Mouse (Mus musculus): ENCODE measurements at regions not wholly inside any gene's neighbourhood (a gene's known extent, or its start where the extent isn't known, plus 50 kb on each side); places are given as distances from the start of the nearest gene placed in this dataset.

DNA sequence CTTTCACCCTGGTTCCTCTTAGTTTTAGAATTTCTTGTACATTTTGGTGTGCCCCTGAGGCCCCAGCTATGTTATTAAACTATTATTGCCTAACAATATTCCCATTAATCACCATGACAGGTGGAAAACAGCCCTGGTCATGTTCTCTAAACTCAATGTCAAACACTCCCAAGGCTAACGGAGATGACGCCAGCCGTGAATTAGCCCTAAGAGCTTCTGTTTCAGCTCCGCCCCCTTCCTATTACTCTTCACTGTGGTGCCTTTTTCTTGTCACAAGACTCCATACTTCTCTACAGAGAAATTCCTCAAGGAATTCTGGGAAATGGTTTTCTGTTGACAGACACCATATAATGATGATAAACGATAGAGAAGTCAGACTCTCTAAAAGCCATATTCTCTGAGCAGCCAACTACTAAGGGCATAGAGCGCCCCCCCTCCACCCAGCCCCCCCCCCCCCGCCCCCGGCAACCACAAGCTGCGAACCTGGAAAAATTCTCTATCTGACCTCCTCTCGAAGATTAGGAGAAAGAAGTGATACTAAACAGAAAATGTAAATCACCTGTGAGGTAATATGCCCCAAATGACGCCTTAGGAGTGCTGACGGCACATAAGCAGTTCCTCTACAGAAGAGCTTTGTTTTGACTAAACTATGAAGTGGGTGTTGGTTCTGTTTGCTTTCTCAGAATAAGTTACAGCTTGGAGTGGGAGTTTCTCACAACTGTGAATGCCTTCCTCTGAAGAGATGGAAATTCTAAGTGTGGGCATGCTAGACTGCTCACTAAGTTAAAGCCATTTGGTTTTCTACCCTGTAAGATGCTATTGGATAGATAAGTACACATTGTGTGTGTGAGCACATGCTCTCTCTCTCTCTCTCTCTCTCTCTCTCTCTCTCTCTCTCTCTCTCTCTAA is 76.8 kb upstream of the Sfrp2 start:
- DNase-seq (ENCODE audit: low spot score) = no peak

DNA sequence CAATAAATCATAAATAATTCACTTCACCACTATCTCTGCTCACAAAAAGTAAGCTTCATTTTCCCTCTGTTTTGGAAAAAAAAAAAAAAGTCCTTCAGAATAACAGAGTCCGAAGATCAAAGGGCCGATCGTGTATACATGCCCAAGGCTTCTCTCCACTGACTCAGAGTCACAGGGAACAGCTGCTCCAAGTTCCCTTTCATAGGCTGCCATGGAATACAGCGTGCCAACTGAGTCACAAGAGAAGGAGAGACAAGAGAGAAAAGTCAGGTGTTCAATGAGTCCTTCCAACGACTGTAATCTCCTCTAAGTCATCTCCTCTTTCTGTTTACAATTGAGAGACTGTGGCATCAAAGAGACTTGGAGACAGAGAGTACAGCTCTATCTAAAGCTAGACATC is 71.6 kb upstream of the Sfrp2 start:
- DNase-seq (ENCODE audit: low spot score) = no peak

DNA sequence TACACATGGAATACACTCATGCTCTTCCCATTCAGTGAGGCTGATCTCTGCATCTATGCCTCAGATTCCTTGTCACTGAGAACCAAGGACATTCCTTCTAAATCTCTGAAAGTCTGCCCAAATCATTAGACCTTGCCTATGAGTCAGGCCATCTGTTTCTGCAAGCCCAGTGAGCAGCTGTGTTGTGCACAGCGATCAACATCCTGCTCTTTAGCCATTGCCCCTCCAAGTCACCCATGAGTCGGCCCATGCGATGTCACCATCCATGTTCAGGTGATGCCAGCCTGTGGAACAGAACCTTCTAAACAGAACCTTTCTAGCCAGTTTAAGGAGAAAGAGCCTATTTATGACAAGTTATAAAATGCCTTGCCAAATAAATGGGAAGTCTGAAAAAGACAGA is 66.4 kb upstream of the Sfrp2 start:
- DNase-seq (ENCODE audit: low spot score) = no peak

DNA sequence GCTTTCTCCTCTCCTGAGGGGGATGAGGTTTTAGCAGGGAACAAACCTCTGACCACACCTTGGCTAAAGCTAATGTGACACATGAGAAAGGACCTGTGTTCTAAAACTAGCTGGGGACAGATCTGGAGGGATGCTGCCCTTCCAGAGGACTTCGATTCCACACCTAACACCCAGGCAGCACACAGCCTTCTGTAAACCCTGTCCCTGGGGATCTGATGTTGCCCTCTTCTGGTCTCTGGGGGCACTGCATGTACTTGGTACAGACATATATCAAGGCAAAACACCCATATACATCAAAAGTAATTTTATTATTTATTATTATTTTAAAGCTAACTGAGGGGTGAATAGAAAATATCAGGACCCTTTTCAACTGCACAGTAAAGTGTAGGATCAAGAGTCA is 65.0 kb upstream of the Sfrp2 start:
- DNase-seq (ENCODE audit: low spot score) = no peak

DNA sequence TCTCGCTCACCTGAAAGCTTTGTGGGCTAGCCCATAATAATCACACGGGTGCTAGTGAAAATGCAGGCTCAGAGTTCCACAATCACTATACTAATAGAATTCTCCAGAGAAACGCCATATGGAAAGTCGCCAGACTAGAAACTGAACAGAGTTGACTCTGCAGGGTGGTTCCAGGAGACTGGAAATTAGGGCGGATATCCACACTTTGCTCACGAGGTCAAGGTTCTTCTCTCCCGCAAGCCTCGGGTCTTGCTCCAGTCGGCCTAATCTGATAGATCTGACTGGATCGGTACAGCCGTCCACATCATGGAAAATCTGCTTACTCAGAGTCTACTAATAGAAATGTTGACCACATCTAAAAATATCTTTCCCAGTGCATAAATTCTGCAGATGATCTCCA is 61.6 kb upstream of the Sfrp2 start:
- no peak for DNase-seq (ENCODE audit: low spot score)

DNA sequence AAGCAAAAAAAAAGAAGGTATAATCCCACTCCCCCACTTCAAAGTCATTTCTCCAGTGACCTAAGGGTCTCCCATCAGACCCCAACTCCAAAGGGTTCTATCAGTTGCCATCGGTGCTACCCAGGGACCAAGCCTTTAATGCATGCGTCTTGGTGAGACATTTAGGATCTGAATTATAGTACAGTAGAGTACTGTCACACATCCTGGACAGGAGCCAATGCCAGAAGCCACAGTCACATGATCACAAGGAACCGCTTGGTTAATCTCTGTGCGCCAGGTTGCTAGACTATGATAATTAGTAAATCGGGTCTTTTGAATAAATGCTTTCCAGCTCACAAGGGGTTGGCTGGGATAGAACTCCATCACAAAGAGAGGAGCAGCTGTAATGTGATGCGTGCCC is 60.9 kb upstream of the Sfrp2 start:
- DNase-seq (ENCODE audit: low spot score) = no peak

DNA sequence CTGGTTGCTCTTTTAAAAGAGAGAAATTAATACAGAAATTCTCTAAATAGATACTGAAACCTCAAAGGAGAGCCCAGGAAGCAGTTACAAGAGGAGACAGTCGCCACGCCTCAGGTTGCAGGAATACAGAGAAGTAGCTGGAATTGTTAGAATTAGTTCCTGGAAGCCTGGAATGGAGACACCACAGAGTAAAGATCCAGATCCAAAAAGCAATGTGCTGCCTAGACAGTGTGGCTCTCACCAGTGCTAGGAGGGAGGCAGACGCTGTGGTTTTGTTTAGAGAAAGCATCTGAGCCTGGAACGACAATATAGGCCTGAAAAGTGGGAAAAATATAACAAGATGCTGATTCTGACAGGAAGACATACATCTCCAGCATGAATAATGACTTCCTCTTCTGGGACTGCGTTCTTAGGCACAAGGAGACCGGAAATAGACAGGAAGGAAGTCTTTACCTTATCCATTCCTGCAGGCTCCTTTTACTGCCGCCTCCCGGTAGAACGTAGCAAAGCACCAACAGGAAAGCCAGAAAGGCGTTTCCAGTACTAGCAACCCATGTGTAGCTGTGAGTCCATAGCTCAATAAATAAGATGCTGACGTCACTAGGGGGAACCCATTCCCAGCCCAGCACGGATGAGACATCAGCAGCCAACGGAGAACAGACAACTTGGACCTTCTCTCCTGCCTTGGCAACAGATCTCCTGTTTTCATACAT is 59.4 kb upstream of the Sfrp2 start:
- DNase-seq (ENCODE audit: low spot score) = no peak

DNA sequence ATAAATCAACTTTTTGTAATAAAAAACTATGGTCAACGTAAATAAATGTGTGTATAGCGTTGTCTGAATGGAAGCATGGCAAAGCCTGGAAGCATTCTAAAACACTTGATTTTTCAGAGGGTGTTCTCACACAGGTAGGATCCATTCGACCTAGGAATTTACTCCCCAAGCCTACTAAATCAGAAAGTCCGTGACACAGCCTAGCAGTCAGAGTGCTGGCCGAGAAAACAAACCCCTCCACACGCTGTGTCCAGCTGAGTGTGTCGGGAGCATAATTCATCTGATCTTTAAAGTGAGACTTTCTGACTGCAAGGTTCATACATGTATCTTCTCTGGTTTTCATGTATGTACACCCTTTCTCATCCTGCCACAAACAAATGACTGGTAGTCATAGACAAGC is 58.8 kb upstream of the Sfrp2 start:
- no peak for DNase-seq (ENCODE audit: low spot score)

DNA sequence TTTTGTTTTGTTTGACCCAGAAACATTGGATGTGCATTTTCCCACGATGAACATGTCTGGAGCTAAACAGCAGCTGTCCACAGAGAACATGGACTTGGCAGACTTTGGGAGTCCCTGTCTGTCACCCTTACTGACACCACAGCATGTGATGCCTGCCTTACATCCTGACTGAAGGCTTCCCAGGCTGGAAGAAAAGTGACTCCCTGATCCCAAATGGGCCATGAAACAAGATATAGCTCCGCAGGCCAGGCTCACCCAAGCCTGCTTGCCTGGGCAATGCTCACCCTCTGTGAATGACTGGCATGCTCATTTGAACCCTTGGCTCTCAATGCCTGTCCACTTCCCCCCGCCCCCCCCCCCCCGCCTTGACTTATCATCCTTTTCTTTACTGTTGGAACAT is 57.1 kb upstream of the Sfrp2 start:
- no peak for DNase-seq (ENCODE audit: low spot score)

DNA sequence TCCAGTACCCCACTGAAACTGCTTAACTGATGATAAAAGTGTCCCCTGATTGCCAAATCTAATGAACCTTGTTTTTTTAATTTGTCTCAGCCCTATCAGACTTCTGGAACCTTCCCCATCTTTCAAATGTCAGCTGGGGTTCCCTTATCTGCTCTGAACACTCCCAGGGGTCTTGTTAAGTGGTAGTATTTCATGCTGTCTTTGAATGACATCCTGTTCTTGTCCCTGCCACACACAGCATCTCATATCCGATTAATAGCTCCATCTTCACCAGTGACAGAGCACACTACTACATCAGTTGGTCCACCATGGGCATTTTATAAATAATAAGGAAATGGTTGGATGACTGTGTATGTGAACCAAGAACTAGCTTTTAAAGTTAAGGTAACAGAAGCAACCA is 56.6 kb upstream of the Sfrp2 start:
- DNase-seq (ENCODE audit: low spot score) = no peak

DNA sequence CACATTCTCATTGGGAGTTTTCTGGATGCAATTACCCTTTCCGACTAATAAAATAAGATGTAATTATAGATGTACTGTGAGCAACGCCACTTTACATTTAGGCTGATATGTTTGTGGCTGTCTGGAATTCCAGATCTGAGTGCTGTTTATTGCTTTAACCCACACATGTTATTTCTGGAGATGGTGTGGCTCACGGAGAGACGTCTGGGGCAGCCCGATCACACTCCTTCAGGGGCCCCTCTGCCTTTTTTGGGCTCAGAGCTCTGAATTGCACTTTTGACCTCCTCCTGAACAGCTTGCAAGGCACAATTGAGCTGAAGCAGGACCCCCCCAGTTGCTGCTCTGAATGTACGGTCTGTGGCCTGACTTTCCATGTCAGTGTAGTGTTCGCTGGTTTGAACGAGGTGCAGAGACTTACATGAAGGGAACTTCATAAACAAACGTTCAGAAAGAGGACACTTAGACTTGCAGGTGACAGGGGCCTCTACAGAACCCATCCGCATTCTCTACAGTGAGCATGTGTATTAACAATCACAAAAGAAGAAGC is 55.1 kb upstream of the Sfrp2 start:
- no peak for DNase-seq (ENCODE audit: low spot score)

DNA sequence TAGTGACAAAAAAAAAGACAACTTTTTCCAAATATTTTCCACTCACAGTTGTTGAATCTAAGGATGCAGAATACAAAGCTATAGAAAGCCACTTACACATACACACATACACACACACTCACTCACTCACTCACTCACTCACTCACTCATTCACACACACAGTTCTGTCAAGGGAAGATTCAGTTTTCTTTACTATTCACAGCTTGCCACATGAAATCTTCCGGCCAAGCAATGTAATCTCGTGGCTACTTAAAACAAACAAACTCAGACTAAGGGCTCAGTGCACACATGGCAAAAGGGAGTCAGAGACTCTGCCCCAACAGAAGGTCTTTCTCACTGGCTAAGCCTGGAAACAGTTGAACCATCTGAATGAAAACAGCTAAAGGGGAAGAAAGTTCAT is 53.8 kb upstream of the Sfrp2 start:
- DNase-seq (ENCODE audit: low spot score) = no peak

DNA sequence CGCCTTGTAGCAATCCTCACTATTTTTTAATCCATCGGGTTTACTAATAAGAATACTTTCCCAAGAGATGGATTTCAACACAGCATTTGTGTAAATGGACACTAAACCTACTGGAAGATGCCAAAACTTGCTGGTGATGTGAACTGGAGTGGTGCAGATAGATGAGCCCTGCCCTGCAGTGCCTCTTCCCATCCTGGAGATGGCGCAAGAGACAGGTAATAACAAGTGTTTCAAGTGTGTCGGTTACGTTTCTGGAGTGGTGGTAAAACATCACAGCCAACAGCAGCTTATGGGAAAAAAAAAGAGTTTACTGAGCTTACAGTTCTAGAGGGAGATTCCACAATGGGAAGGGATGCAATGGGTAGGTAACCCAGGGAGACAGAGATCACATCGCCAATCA is 51.5 kb upstream of the Sfrp2 start:
- no peak for DNase-seq (ENCODE audit: low spot score)
